Comparison of ENCODE assay signal across 8 mouse cellular contexts in genomic region chr1:51998542-51998941, GRCm38 (mm10). TPM values are rescaled to one million over a fixed set of nuclear protein-coding genes. Genes with fewer than 3 reads are reported as not detected.
DNase-seq lines count a peak whose midpoint lies in the region; ATAC-seq and TF ChIP-seq lines count a peak whose summit lies in the region.

No protein-coding gene starts in this region.

- peak; percentile 77 for TF ChIP-seq CTCF in Patski (IDR thresholded peaks at IDR 0.05)

- H3K27ac ChIP-seq in kidney, embryonic 16.5 days (ENCODE audit: low read length) = no peak overlapping the region
- no peak overlapping the region for H3K27ac ChIP-seq in embryonic facial prominence, embryonic 10.5 days (replicated peaks)
- no peak overlapping the region for H3K27ac ChIP-seq in forebrain, embryonic 12.5 days

- no peak overlapping the region for H3K4me3 ChIP-seq in kidney, embryonic 16.5 days (ENCODE audit: low read length)
- H3K4me3 ChIP-seq in embryonic facial prominence, embryonic 10.5 days = no peak overlapping the region
- H3K4me3 ChIP-seq in forebrain, embryonic 12.5 days (replicated peaks) = no peak overlapping the region

- CTCF ChIA-PET in Patski (lab: Charles Lee) = interaction anchor here (0.8 to 1.5 kb wide), 2 partner anchors 97 to 330 kb away, joined by 3 read pairs; no protein-coding TSS in a partner anchor

- DNase-seq in kidney, adult 18-20 months = peak; percentile 9
- peak; percentile 59 to 65 for DNase-seq in B cell, adult 2 months
- DNase-seq in Patski (ENCODE audit: low read depth, low spot score) = no peak
- DNase-seq in embryonic facial prominence, embryonic 10.5 days (ENCODE audit: low spot score) = peak; percentile 27
- DNase-seq in layer of hippocampus, postnatal 14 days (ENCODE audit: low spot score in 2 of 2) = peak; percentile 42 to 54
- peak; percentile 63 for DNase-seq in retina, embryonic 14.5 days (ENCODE audit: low spot score)

- H3K36me3 ChIP-seq in kidney, embryonic 16.5 days (ENCODE audit: insufficient read depth, low read length) = no peaks in the 10 kb centered on the region
- H3K36me3 ChIP-seq in embryonic facial prominence, embryonic 10.5 days (replicated peaks) = no peaks in the 10 kb centered on the region
- H3K36me3 ChIP-seq in forebrain, embryonic 12.5 days (replicated peaks) = no peaks in the 10 kb centered on the region

- H3K4me2 ChIP-seq in kidney, embryonic 16.5 days (replicated peaks; ENCODE audit: low read depth, low read length) = no peak overlapping the region
- H3K4me2 ChIP-seq in forebrain, embryonic 12.5 days = no peak overlapping the region

- no peak overlapping the region for H3K9ac ChIP-seq in kidney, embryonic 16.5 days (replicated peaks; ENCODE audit: low read length)
- no peak overlapping the region for H3K9ac ChIP-seq in forebrain, embryonic 12.5 days

- in situ Hi-C loops in Patski (cut with MboI; ENCODE audit: low pct_unique_long_range_greater_than_20kb) = loop anchor here (5.0 kb wide), 1 partner anchor 99 kb away; no protein-coding TSS in a partner anchor

- no peak for ATAC-seq in kidney, embryonic 16.5 days (ENCODE audit: low FRiP score, low TSS enrichment)
- ATAC-seq in Patski = no peak
- ATAC-seq in forebrain, embryonic 12.5 days (ENCODE audit: low FRiP score) = no peak

- WGBS in kidney, embryonic 16.5 days = 54% methylated on average over 5 of the region's 5 CpGs
- 51% methylated on average over 5 of the region's 5 CpGs for WGBS in embryonic facial prominence, embryonic 10.5 days
- WGBS in forebrain, embryonic 12.5 days = 51% methylated on average over 5 of the region's 5 CpGs

- no peaks in the 10 kb centered on the region for H3K9me3 ChIP-seq in kidney, embryonic 16.5 days (ENCODE audit: low read length)
- no peaks in the 10 kb centered on the region for H3K9me3 ChIP-seq in embryonic facial prominence, embryonic 10.5 days
- H3K9me3 ChIP-seq in forebrain, embryonic 12.5 days = no peaks in the 10 kb centered on the region

- POLR2A ChIA-PET in Patski (lab: Charles Lee) = no interaction called here

- H3K4me1 ChIP-seq in kidney, embryonic 16.5 days (ENCODE audit: insufficient read depth, low read length) = no peaks in the 10 kb centered on the region
- peaks cover 9% of the 10 kb centered on the region for H3K4me1 ChIP-seq in embryonic facial prominence, embryonic 10.5 days
- H3K4me1 ChIP-seq in forebrain, embryonic 12.5 days = peaks cover 5% of the 10 kb centered on the region; the same call in 1 of the 2 replicates

- no peaks in the 10 kb centered on the region for H3K27me3 ChIP-seq in kidney, embryonic 16.5 days (ENCODE audit: insufficient read depth, low read length)
- peaks cover 16% of the 10 kb centered on the region for H3K27me3 ChIP-seq in Patski
- no peaks in the 10 kb centered on the region for H3K27me3 ChIP-seq in embryonic facial prominence, embryonic 10.5 days (replicated peaks; ENCODE audit: low read depth, poor library complexity, severe bottlenecking)
- H3K27me3 ChIP-seq in forebrain, embryonic 12.5 days = no peaks in the 10 kb centered on the region

RNA-seq across cellular contexts. Expression of gene Stat4, which starts 11.6 kb away (rescaled TPM):
- polyA plus RNA-seq in kidney, embryonic 16.5 days (2015; fragmentation: Nextera tagmentation; extraction: Ambion mirVana) = 1.2 and 1.7 TPM in 2 replicates
- polyA plus RNA-seq in Patski (2021) = not detected
- 1.1 and 1.9 TPM in 2 replicates for polyA plus RNA-seq in embryonic facial prominence, embryonic 10.5 days (2016; fragmentation: Nextera tagmentation; extraction: Ambion mirVana)
- under 1 TPM; 0.55 to 0.81 TPM for total RNA-seq in layer of hippocampus, postnatal 14 days (2021)
- polyA plus RNA-seq in forebrain, embryonic 12.5 days (2016; fragmentation: Nextera tagmentation; extraction: Ambion mirVana) = 7.0 and 10.9 TPM in 2 replicates
